Mouse (Mus musculus): ENCODE measurements around the gene Lemd1. TPM values are rescaled to one million over a fixed set of nuclear protein-coding genes. Genes with fewer than 3 reads are reported as not detected.
A peak's percentile ranks its signal among the peaks of the same experiment; 100 is the strongest.
"Not testable (repeated sequence)": the region's sequence is repeated elsewhere in the genome, so short reads cannot be mapped to it uniquely, and the experiment has no call there.

The Lemd1 gene
- total RNA-seq, 2 experiments from 2014 or later: not detected

GRCm38 (mm10) chr1:132245010-132245409 is 53.8 kb downstream of the Lemd1 start:
- no peak for DNase-seq (ENCODE audit: low spot score)

DNA sequence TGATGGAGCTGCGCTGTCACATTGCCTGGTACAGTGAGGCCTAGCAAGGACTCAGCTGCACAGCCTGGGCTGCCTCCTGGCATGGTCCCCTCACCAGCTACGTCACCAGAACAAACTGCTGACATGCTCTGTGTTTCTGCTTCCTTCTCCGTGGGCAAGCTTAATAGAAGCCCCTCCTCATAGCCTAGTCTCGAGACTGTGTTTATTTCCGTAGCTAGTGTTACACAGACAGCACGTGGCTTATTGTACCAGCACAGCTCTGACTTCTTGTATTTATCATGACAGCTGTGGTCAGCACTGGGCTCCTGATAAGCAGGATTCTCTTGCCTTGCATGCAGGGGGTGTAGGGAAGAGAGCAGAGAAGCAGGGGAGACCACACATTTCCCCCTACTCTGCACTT is 54.9 kb downstream of the Lemd1 start:
- DNase-seq (ENCODE audit: low spot score): no peak

- DNase-seq (ENCODE audit: low spot score): no peak
Measured at GRCm38 (mm10) chr1:132246641-132247040, 55.4 kb downstream of the Lemd1 start.

- DNase-seq (ENCODE audit: low spot score): no peak
Measured at GRCm38 (mm10) chr1:132254467-132254866, 63.2 kb downstream of the Lemd1 start.

DNA sequence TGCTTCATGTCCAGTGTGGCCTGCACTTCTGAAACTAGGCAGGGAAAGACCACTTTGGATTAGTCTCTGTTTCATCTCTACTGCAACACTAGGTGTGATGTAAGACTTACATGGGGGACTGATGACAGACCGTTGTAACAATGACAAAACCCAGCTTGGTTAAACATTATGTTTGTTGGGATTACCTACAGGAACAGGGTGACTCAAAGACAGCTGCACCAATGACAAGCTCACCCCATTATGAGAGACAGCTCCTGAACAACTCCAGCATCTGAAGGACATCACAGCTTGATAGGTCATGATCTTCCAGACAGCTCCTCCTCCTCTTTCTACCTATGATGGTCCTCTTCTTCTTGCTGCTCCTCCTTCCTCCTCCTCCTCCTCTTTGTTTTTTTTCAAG is 69.1 kb downstream of the Lemd1 start:
- DNase-seq (ENCODE audit: low spot score): no peak

DNA sequence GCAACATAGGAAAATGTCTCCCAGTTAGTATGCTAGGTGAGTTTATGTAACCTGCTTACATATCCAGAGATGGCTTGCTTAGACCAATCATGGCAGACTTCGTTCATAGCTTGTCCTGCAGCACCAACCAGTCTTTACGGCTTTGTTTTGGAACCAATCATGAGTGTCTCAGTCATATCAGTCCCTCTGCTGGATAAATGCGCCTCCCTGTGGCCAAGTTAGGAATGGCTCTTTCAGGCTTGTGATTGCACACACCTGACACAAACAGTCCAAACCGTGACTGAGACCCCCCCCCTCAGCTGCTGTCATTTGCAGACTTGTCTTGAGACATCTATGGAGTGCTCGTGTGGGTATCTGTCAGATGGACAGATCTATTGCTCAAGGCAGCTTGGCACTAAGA is 69.8 kb downstream of the Lemd1 start:
- no peak for DNase-seq (ENCODE audit: low spot score)

GRCm38 (mm10) chr1:132263618-132264017 is 72.4 kb downstream of the Lemd1 start:
- DNase-seq (ENCODE audit: low spot score): no peak

DNA sequence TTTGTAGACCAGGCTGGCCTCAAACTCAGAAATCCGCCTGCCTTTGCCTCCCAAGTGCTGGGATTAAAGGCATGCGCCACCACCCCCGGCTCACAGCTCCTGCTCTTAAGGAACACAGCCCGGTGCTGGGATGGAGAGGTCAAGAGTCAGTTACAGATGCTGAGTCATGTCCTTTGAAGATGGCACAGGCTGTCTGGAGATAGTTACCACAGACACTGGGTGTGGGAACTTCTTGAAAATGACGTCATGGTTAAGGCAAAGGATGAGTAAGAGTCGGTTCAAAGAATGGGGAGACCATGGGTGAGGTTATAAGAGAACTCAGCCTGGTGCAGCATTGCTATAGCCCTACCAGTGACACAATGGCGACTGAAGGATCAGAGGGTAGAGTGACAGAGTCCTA is 73.3 kb downstream of the Lemd1 start:
- no peak for DNase-seq (ENCODE audit: low spot score)

- no peak for DNase-seq (ENCODE audit: low spot score)
Measured at GRCm38 (mm10) chr1:132265211-132265859, 74.1 kb downstream of the Lemd1 start.

DNA sequence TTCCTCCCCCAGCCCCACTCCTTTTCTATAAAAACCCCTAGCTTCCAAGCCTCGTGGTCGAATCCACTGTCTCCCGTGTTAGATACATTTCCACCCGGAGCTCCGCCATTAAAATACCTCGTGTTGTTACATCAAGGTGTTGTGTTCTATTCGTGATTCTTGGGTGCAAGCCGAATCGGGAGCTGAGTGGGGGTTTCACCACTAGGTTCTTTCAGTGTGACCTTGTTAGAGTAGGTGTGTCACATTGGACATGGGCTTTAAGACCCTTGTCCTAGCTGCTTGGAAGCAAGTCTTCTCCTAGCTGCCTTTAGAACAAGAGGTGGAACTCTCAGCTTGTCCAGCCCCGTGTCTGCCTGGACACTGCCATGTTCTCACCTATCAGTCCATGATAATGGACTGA is 74.7 kb downstream of the Lemd1 start:
- DNase-seq (ENCODE audit: low spot score): no peak

DNA sequence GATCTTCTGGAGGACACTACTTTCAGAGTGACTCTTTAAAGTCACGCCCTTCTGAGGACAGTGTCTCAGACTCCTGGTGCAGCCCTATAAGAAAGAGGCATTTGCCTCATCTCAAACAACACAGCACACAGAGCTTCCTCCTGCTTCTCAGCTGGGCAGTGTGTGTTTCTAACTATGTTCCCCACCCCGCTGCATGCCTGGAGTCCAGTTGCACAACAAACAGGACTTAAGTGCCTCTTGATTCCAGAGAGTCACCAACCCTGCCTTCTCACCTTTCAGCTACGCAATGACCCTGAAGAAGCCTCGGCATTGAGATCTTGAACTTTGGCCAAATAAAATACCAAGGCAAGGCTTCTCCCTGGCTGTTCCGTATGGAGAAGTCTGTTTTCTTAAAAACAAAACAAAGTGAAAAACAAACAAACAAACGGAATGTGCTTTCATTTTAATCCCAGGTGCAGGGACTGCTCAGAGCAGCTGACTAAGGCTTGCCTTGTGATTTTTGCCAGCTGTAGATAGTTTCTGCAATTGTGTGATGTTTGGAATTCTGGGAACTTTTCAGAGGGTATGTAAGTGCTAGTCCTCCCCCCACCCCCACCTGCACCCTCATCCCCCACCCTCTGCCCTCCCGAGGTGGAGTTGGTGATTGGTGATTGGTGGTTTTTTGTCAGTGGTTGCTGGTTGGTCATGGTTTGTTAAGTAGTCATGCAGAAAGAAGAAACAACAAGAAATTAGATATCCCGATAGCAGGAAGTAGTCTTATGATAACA is 75.7 kb downstream of the Lemd1 start:
- DNase-seq (ENCODE audit: low spot score): peak; percentile 61

DNA sequence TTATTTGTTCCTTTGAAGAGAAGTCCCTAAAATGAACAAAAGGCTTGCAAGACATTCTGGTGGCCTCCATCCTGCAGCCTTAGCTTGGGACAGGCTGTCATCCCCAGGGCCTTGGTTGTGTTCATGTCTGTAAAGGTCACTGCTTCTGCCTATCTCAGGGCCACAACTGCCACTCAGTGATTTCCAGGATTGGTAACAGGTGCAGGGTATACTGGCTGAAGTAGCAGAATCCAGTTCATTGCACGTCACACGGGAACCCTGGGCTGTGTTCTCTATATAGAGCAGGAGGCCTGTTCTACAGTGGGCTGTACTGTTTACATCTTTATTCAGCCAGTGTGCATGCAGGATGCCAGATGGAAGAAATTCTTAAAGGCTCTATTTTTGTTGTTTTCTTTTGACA is 76.7 kb downstream of the Lemd1 start:
- DNase-seq (ENCODE audit: low spot score): peak; percentile 60

DNA sequence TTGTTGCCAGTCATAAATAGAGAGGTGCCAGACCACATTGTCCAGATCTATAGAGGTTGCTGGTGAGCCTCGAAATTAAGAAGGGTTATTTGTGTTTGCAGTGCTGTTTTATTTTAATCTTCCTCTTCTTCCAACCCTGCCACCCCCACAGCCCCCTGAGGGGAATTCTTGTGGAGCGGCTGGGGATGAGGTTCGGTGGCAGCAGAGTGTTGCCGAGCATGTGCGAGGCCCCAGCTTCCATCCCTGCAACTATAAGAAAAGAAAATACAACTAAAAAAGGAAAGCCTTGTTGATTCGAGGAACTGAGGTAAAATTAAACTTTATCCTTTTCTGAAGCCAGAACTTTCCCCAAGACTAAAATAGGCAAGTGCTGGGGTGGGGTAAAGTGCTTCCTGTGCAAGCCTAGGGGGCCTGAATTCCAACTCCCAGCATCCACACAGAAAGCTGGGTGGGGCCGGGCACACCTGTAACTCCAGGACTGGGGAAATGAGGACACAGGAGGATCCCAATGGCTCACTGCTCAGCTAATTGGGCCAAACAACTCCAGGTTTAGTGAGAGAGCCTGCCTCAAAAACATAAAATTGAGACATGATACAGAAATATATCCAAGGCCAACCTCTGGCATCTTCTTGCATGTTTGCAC is 77.3 kb downstream of the Lemd1 start:
- DNase-seq (ENCODE audit: low spot score): no peak

DNA sequence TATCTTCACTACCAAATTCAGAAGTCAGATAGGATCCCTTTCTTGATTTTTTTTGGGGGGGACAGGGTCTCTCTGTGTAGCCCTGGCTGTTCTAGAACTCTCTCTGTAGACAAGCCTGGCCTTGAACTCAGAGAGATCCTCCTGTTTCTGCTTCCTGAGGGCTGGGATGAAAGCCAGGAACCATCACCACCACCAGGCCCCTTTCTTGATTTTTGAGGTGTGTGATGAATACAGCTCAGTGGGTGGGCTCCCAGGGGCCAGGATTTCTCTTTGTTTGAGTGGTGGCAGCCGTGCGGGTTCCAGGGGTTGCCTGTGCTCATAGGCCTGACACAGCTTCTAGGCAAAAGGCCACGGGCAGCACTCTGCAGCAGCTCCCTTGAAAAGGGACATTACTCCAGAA is 80.0 kb downstream of the Lemd1 start:
- no peak for DNase-seq (ENCODE audit: low spot score)

DNA sequence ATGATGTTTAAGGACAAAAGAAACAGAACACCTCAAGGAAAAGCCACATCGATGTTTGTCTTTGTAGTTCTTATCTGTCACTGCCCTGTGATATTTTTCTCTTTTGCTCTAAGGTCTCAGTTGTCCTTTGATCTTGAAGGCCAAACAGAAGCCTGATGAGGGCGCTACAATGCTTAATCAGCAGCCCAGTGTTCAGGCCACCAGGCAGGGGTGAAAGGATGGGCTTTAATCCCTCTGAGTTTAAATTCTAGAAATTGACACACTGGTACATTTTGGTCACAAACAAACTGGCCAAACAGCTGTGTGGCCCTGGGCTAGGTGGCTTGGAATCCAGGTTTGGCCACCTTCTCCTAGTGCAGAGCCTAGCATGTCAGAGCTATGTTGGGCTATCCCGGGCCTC is 85.5 kb downstream of the Lemd1 start:
- no peak for DNase-seq (ENCODE audit: low spot score)

DNA sequence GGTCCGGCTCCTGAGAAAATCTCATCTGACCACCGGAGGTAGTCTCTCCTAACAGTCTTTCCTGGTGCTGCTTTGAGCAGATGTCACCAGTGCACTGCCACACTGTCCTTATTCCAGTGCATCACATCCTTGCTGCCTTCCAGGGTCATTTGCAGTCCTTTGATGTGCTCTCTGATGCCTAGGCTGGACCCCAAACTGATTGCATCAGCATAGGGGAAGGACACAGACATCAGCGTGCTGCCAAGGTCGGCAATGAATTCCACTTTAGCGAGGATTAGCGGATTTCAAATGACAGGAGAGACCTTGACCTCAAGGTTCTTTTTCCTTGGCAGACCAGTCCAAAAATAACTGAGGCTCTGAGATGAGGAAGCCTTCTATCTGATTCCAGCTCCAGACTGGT is 85.9 kb downstream of the Lemd1 start:
- DNase-seq (ENCODE audit: low spot score): no peak

GRCm38 (mm10) chr1:132280636-132281035 is 89.4 kb downstream of the Lemd1 start:
- not testable (repeated sequence) for DNase-seq (ENCODE audit: low spot score)

DNA sequence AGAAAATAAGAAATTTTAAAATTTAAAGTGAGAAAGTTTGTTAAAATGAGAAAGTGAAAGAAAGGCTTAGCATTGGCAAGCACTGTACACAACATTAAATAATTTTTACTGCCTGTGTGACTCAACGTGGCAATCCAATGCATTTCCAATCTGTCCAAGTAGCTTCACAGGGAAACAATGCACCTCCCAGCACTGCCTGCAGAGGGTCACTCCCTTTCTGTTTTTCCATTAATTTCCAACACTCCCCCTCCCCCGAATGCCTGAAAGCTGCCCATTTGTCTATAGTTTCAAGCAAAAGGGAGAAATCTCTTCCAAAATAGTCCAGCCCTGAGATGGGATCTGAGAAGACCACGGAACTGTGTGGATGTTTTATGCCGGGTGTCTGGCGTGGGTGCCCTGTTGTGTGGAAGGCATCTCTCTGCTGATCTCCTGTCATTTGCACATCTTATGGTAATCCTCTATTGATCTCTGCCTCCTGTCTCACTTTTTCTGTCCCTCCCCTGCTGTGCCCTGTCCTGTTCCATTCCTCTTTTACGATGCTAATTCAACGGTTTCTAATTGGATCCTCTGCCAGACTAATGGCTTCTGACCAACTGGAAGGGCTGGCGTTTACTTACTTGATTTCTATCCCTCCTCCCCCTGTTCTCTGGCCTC is 90.4 kb downstream of the Lemd1 start:
- no peak for DNase-seq (ENCODE audit: low spot score)

GRCm38 (mm10) chr1:132282177-132282536 is 90.9 kb downstream of the Lemd1 start:
- no peak for DNase-seq (ENCODE audit: low spot score)

- DNase-seq (ENCODE audit: low spot score): no peak
Measured at GRCm38 (mm10) chr1:132283018-132283417, 91.8 kb downstream of the Lemd1 start.

GRCm38 (mm10) chr1:132286735-132287134 is 95.5 kb downstream of the Lemd1 start:
- DNase-seq (ENCODE audit: low spot score): no peak

DNA sequence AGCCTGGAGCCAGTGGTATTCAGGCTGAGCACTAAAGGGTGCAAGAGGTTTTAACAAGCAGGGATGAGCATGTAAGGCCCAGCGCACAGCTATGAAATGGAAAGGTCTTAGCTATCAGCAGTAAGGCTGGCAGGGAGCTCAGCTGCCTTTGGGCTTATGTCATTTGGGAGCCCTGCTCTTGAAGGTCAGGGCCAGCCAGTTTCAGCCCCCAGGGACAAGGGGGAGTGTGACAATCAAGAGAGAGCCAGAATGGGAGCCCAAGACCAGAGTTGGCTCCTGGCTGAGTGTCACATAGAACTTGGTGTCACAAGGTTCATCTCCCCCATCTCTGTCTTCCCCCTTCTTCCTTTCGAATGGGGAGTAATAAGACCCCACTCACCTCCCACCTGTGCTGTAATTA is 96.2 kb downstream of the Lemd1 start:
- no peak for DNase-seq (ENCODE audit: low spot score)

Measured in gastrocnemius, adult 18-20 months (tissue).